Mouse (Mus musculus): ENCODE results near the gene Rai1.
A peak's percentile ranks its signal among the peaks of the same experiment; 100 is the strongest.

Rai1 gene

GRCm38 (mm10) chr11:60195108-60195507 is 90.3 kb downstream of the Rai1 start:
- DNase-seq = no peak

DNA sequence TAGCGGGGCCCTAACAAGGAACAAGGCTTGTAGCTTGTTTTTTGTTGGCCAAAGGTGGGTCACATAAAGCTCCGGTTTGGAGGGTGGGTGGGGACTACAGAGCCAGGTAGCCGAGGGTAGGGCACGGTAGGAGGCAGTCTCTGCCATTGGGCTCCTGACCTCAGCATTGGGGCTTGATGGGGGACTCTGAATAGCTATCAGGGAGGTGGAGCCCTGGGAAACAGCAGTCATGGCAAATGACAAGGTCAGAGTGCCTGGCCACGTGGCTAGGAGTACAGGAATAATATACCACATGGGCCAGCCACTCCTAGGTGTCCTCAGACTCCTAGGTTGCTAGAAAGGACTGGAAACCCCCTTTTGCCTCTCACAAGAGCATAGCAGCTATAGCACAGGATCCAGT is 91.5 kb downstream of the Rai1 start:
- DNase-seq = no peak

- DNase-seq = no peak
These were observed 93.3 kb downstream of the Rai1 start for GRCm38 (mm10) chr11:60197998-60198619.

DNA sequence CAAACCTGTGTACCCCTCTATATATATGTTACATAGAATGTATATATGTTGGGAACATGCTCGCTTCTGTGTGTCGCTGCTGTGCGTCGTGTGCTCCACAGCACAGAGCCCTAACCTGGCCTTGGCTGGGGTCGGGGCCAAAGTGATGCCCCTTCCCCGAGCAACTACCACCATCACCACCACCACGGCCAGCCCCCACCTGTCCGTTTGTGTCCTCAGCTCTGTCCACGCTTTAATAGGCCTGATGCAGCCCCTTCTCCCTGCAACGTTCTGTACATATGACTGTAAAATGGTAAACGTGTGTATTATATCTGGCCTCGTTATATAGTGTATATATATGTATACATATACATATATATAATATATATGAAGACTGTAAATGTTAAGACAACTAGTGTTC is 93.8 kb downstream of the Rai1 start:
- DNase-seq = no peak

GRCm38 (mm10) chr11:60199702-60200184 is 94.9 kb downstream of the Rai1 start:
- peak; percentile 96 for DNase-seq

GRCm38 (mm10) chr11:60200384-60200783 is 95.6 kb downstream of the Rai1 start:
- no peak for DNase-seq

DNA sequence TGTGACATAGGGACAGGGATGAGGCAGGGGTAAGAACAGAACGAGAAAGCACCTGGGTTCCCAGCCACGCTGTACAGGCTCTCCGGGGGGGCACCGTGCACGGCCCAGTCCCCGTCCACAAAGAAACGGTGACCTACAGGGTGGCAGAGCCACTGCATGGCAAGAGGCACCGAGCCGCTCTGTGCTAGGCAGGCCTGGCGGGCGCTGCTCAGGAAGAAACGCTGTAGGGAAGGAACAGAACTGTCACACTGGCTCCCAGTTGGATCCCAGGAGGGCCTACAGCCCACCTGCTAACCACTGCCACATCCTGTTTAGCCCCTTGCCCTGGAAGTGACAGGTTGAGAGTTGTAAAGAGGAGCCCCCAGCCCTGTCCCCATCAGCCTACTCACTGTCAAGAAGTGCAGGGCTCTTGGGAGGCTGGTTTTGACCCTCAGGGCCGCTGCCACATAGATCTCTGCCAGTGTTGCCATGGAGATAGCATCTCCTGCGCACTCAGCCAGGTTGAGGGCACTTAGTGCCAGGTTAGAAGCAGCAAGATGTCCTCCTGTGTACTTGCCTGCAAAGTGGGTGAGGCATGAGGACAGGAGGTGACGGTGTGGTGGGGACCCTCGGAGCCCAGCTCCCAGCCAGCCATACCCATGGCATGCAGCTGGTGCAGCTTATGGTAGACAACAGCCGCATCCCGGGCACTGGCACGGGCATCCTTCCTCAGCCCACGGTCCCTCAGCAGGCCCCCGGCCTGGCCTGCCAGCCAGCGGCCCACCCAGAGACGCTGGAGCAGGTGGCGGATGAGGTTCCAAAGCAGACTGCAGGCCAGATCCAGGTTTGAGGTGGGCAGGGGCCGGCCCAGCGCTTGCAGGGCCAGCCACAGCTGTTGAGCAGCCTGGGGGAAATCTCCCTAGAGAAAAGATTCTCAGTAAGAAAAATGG is 98.2 kb downstream of the Rai1 start:
- no peak for DNase-seq

GRCm38 (mm10) chr11:60205026-60205425 is 100.2 kb downstream of the Rai1 start:
- DNase-seq = peak; percentile 58

- no peak for DNase-seq
These were observed 101.4 kb downstream of the Rai1 start for GRCm38 (mm10) chr11:60206207-60206606.

GRCm38 (mm10) chr11:60208201-60208600 is 103.4 kb downstream of the Rai1 start:
- no peak for DNase-seq

- no peak for DNase-seq
These were observed 103.9 kb downstream of the Rai1 start for GRCm38 (mm10) chr11:60208712-60209111.

DNA sequence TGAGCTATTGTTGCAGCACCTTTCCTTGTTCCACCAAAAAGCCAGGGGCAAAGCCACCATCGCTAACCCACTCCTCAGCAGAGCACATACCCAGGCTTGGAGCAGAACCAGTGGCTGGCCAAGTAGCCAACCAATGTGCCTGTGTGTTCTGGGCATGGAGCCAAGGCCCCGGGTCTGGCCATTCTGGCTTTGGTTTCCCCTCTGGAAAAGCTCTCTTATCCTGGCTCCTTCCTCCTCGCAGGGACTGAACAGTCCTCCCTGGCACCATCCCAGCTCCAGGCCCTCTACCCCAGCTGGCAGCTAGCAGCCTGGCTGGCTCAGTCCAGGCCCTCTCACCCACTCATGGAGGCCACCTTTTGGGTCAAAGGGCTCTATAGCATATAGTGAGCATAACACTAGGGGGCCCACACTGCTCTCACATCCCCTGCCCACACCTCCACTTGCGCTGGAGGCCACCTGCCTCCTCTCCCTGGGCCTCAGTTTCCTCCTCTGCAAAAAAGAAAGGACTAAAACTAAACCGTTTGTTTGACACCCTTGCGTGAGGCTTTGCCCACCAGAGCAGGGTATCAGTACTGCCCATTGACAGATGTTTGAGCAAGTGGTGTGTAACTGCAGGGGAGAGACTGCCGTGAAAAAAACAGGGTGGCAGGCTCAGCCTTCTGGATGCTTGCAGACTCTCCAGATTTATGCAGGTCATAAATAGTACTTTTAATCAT is 104.6 kb downstream of the Rai1 start:
- DNase-seq = peak; percentile 76

GRCm38 (mm10) chr11:60209933-60210249 is 105.1 kb downstream of the Rai1 start:
- no peak for DNase-seq

DNA sequence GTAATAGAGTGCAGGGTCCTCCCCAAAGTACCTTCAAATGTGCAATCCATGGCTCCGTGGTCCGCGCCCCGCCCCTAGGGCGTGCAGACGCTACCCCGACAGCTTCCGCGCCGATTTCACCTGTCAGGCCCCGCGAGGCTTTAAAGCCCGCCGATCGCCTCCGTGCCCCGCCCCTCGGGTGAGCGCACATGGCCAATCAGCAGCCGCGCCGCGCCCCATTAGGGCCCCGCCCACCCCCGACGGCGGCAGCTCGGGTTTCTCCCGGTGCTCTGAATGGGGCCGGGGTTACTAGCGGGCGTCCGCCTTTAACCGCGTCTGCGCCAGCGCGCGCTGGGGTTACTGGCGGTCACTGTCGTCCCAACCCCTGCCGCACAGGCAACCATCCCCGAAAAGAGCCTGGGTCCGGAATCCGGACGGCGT is 105.5 kb downstream of the Rai1 start:
- peak; percentile 95 for DNase-seq

- DNase-seq = no peak
These were observed 106.3 kb downstream of the Rai1 start for GRCm38 (mm10) chr11:60211152-60211551.

- no peak for DNase-seq
These were observed 106.9 kb downstream of the Rai1 start for GRCm38 (mm10) chr11:60211761-60212160.

DNA sequence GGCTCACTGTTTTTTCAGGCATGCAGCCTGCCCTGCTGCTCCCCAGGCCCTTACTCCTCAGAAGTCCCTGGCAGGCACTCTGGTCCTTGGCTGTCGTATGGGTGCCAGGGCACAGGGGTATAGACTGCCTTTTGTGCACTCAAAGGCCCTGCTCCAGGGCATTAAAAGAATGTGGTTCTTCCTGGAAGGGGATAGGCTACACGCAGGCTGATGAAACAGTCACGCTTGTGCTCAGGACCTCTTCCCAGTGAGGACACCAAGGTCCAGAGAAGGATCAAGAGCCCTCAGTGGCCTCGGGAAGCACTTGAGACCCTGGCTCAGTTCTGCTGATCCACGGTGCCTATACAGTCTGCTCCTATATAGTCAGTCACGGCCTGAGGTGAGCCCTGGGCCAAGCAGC is 108.5 kb downstream of the Rai1 start:
- no peak for DNase-seq

- no peak for DNase-seq
These were observed 111.9 kb downstream of the Rai1 start for GRCm38 (mm10) chr11:60216671-60217070.

DNA sequence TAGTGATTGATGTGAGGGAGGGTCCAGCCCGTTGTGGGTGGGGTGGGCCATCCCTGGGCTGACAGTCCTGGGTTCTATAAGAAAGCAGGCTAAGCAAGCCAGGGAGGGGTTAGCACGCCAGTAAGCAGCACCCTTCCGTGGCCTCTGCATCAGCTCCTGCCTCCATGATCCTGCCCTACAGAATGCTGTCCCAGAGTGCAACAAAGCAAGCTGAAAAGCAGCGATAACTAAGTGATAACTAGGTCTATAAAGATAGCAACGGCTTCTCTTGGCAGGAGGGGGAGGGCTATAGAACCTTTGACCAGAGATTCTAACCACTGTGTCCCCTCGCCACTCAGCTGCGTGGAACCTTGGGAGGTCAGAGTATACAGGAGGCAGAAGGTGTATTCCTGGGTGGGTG is 112.7 kb downstream of the Rai1 start:
- no peak for DNase-seq

DNA sequence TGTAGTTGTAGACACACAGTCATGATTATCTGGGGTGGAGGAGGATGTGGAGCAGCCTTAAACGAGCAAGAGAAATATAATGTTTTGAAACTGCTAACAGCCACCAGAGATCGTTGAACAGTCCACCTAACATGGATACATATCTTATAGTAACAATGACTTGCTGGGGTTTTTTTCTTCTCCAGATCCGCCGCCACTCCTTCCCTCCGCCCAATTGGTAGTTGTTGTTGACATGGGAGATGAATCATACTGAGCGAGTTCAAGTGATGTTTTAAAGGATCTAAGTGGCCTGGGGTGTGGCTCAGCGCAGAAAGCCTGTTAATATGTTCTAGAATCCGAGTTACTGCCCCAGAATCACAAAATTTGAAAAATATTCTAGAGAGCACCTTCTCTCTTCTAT is 114.8 kb downstream of the Rai1 start:
- DNase-seq = no peak

- peak; percentile 93 for DNase-seq
These were observed 115.5 kb downstream of the Rai1 start for GRCm38 (mm10) chr11:60220291-60220804.

DNA sequence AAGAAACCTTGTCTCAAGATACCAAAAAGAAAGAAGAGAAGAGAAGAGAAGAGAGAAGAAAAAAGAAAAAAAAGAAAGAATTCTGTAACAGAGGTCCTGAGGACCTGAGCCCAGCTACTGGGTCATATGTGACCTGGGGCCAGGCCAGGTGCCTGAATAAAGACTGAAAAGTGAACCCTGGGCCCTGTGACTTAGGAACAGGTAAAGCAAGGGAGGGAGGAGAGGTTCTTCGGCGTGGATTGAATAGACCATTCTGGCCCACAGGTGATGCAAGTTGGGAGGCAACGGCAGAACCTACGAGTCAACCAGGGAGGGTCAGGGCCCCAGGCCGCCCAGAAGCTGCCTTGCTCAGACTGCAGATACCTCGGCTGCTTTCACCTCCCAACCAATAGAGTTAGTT is 116.6 kb downstream of the Rai1 start:
- DNase-seq = no peak

GRCm38 (mm10) chr11:60222085-60222468 is 117.3 kb downstream of the Rai1 start:
- DNase-seq = no peak
